Mouse (Mus musculus) spleen, postnatal 4 days (tissue): ENCODE measurements around the gene St3gal6.
A peak's percentile ranks its signal among the peaks of the same experiment; 100 is the strongest.

Source experiments
- DNase-seq, 2 experiments: peaks; one replicate each; pipeline ENCODE4 v3.0.0; 2022; ENCODE audit warnings: low spot score in 2 of 2

Gene St3gal6

DNA sequence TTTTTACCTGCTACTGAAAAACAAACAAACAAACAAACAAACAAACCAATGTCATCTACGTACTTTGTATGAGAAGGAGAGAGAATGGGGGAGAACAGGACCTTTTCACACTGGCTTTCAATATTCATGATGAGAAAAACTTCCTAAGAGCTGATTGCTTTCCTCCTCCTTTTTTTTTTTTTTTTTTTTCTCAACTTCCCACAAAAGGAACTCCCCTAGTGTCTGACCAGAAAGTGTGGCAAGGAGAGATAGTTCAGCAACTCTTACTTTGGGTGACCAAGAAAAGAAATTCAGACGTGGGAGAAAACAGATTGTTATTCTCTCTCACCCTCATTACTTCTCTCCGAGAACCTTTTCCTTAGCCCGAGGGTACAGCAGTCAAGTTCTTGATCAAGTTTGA, 2.9 kb downstream of the St3gal6 start:
- no peak for DNase-seq

DNA sequence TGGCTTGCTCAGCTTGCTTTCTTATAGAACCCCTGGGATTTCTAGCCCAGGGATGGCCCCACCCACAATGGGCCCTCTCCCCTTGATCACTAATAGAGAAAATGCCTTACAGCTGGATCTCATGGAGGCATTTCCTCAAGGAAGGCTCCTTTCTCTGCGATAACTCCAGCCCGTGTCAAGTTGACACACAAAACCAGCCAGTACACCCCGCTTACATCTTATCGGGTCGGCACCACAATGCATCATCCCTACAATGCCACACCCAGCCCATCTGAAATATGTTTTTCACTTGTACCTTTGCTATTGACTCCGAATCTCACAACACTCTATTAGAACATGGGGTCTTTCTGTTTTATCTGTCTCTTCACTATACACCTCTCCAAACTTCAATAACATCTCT, 3.6 kb downstream of the St3gal6 start:
- DNase-seq, result no peak

DNA sequence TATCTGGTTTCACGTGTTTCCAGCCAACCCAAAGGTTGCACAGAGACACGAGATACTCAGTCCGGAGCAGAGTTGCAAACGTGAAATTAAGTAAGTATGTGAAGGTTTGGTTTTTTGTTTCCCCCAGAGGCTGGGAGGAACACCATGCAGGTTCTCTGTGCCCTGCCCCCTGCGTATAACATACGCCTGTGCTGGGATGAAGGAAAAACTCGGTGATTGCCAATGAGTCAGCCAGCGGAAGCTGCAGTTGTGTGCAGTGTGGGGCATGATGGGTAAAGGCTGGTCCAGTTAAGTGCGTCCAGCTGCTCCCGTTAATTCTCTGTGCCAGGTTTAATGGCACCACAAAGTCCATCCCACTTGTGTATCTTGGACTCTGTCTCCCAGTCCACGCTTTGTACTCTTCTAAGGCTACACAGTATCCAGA, 4.4 kb downstream of the St3gal6 start:
- DNase-seq, result no peak

DNA sequence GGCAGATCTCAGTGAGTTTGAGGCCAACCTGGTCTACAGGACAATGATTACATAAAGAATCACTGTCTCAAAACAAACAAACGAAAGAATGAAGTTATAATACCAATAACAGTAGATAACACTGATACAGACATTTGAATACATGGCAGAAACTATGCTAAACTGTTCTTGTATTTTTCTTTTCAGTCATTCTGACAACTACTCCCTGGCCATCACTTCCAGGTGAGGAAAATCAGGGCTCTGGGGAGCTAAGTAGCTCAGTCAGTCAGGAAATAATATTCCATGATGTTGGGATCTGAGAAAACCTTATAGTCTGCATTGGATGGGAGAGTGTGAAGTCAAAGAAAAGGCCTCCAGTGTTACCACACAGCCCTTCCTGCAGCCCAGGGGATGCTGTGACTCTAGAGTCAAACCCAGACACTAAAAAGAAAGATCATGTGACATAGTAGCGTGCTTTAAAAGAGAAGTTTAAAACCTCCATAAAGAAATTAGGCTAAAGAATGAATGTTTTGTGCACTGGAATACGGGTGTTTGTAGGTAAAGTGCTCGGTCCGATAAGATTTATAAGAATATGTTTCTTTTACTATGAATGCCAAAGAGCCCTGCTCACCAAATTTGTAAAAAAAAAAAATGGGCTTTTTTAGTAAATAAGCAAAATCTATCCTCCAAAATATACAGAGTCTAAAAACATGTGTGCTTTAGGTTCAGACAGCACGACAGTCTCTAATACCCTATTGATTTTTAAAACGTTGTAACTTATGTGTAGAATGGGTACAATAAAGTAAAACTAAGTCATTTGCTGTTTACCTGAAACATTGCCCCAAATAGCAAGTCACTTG, 6.9 kb downstream of the St3gal6 start:
- DNase-seq, result no peak

DNA sequence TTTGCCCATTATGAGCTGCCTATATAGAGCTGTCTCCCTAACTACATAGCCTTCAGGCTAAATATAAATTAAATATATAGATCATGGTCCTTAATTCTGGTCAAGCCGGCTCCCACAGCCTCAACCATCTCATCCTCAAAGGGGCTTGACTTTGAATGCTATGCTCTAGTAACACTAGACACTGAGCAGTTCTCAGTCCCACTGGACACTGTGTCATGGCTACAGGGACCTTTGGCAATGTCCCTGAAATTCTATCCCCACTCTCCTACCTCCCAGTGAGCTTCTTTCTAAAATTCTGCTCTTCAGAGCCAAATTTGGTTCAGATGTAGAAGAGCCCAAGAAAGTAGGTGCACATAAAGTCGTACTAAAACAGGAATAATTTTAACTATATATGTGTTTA, 7.9 kb downstream of the St3gal6 start:
- DNase-seq, result no peak

DNA sequence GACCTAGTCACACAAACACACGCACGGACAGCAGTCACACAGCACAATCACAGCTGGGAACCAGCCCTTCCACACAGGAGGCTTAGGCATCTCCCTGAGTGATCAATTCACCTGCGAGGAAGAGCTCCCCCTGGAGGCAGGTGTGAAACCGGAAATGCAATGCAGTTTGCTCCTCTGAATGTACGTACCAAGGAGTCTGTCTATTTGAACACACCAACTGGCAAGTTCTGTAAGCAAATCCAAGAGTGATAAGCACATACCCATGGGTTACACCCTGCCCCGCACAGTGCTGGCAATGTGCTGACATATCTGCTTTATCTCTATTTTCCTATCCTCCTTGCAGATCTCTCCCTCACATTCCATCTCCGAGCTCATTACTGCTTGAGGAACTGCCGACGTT, 9.5 kb downstream of the St3gal6 start:
- DNase-seq, result peak; percentile 70 to 85

DNA sequence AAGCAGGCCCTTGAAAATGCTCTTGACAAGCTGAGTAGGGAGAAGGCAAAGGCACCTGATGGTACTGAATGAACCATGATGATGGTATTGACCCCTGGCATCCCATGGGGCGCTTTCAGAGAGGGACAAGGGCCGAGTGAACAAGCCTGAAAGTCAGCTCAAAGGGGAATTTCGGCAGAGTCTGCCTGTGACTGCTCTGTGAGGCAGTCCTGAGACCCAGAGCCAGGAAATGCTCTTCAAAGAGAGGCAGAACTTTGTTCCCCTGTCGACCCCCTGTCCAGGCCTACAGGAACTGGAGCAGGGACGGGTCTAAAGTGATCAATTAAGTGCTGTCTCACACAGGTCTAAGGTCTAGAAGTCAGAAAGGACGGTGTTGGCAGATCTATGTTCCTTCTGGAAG, 10.3 kb downstream of the St3gal6 start:
- DNase-seq, result no peak

DNA sequence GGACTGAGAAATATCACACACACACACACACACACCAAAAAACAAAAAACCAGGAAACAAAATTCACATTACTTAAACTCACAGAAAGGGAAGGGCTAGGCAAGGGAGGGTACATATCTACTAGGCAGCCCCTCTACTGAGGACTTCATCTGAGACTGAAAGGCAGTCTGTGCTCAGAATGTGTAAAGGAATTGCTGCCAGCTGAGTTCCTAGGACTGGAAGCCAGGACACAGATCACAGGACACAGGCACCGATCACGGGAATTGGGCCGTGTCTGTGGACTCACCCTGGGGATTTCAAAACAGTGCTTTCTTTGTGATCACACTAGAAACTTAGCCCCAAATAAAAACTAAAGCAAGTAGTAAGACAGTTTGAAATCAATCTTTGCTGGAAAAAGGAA, 11.2 kb downstream of the St3gal6 start:
- no peak for DNase-seq

DNA sequence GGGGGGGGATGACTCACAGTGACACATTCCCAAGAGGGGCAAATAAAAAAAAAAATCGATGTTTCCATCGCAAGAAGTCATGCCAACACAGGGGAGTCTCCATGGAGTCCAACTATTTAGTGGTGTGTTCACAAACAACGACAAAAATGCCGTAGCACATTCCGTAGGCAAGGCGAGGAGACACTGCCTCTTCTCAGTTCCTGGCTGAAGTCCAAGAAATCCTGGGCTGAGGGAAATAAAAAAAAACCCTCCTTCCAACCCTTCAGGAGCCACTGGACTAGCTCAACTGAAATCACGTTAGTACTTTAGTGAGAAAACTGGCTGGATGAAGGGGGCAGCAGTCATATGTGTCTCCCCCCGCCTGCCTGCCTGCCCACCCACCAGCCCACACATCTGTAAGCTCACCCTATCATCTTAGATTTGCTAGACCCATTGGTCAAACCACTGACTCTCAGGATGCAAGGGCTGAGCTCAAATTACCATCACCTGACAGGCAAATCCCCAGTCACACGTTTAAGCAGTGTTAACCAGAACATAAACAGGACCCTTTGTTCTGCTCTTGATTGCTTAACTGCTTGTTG, 11.8 kb downstream of the St3gal6 start:
- DNase-seq, result no peak

DNA sequence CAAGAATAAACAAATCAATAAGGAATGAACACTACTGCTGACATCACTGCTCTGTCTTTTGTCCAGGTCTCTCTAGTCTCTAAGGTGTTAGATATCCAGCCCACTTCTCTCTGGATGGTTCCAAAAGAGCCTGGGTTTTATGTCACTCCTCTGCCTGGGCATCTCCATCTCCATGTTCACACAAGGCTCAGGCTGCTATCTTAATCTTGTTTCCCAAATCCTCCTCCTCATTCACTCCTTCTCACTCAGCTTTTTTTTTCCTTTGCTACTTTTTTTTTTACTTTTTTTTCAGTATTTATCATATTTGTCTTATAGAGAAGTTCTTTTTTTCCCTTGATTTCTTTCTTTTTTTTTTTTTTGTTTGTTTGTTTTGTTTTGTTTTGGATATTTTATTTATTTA, 19.1 kb downstream of the St3gal6 start:
- no peak for DNase-seq

DNA sequence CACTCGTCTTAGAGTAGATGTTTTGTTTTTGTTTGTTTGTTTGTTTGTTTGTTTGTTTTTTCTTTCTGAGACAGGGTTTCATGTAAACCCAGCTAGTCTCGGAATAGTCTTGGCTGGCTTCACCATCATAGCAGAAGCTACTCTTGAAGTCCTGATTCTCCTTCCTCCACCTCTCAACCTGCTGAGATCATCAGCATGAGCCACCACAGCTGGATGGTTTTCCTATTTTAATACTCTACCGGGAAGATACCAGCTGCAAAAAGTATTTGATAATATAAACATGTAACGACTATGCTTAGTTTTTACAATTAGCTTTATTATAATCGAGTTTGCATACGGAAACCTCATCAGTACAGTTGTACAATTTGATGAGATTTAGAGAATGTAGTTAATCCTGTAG, 21.5 kb downstream of the St3gal6 start:
- no peak for DNase-seq

DNA sequence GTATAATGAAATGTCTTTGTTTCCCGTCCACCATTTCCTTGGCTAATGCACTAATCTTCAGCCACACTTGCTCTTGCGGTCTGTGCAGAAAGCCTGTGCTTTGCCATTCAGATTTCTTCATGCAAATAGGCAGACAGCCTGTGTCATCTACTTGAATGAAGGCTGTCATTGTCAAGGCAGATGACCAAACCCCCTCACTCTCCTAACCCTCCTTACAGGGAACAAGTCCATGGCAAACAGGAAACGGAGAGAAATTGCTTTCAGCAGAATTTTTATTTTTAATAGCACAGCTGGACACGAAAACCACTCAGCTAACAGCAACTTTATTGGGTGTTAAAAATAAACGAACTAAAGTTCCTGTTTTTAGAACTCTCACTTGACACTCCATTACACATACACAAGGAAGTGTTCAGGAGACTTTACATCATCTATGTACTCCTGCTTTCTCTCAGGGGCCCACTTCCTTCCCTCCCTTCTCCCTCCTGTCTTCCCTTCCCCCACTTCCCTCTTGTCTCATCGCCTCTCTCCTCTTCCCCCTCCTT, 22.2 kb downstream of the St3gal6 start:
- no peak for DNase-seq

DNA sequence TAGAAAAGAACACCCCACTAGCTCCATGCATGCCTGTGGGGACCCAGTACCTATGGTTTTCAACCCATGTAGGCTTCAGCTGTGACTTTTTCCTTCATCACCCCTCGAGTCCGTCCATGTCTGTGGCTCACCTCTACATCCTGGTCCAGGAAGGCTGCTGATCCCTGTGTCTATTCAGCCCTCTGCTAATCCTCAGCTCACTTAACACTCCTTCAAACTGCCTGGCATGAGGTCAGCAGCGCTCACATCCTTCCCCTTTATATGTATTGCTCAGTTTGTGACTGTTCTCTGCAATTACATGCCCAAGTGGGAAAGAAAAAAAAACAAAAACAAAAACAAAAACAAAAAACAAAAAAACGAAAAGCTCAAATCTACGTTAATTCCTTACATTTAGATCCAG, 24.4 kb downstream of the St3gal6 start:
- DNase-seq, result no peak

DNA sequence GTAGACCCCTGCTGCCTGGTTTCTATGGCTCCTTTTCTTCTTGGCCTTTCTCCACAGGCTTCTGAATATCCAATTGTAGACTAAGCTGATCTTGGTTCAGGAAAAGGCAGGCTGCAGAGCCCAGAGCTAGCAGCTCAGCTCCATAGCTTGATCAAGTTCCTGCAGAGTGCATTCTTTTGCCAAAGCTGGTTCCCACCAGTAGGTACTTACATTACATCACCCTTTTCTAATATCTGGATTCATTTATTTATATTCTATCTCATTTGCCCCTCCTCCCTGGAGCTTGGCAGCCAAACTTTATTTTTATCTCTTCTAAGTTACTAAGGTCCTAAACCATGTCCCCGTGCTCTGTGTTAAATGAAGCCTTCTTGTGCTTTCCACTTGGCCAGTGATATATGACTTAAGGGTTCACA, 24.9 kb downstream of the St3gal6 start:
- DNase-seq, result no peak

DNA sequence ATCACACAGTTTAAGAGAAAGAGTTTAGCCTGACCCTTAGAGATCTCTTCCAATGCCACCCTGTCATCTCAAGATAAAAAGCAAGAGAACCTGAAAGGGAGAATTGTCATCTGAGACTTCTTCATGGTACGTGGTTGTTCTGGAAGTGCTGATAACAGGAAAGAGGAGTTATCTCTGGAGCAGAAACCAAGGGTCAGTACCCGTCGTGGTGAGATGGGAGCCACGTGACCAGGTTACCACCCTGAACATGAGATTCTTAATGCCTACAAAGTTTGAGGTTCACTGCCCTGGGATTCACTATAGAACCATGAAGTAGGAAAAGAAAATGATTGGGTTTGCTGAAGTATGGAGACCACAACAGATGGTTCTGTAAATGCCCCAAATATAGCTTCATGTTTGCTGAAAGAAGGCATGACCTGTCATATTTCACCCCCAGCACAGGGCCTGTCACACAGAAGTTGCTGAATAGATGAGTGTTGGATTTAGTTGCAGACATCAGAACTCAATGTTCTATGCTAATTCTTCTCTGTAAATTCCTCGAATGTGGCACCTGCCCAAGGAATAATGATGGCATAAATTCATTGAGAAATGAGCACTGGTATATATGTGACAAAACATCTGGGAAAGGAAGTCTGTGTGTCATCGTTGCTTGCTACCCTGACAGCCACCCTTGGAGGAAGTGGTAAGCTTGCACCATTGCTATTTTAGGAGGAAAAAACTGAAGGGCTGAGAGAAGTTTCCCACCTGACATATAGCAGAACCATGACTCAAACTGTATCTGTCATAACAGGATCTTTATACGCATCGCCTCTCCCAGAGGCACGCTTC, 25.9 kb downstream of the St3gal6 start:
- DNase-seq, result peak in 1 of 2 experiments; percentile 68

DNA sequence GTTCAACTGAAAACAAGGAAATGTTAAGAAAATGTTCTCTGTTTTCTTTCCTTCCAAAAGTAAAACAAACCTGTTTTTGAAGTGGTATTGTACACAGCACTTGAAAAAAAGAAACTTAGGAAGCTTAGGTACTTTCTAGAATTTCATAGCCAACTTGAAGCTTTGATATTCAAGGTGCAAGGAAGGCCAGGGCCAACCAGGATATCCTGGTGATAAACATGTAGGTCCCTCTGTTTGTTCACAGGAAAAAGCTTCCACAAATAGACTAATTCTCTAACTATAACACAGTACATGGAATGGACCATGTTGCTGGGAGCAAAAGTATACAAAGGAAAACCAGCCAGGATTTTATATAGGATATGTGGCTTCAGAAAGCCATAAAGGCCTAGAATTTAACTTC, 27.3 kb downstream of the St3gal6 start:
- no peak for DNase-seq

DNA sequence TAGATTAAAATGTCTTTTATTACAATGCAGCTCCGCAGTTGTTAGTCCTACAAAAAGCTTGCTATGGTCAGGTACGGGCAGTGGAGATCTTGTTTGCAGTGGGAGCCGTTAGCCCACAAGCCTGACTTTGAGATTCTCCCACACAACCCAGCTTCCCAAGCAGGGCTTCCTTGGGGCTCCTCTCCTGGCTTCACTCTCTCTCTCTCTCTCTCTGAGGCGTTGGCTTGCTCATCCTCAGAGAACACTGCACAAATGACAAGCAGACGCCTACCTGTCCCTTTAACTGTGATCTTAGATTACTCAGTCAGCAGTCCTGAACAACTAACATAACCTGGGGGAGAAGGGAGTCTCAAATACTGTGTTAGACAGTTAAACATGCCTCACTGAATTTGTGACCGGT, 36.2 kb downstream of the St3gal6 start:
- DNase-seq, result no peak

DNA sequence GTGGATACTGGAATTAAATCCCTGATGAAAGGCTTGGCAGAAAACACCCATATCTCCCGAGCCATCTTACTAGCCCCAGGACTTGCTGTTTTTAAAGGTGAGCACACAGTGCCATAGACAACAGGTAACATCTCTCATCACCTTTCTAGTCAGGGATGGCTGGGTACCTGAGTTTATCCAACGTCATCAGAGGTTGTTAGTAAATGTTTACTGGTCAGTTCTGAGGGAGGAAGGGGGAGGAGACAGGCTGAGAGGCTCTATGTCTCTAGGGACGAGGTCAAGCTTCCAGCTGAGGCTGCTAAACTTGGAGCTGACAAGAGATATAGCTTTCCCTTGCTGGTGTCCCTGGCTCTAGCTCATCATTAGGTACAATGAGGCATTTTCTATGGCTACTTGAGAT, 41.7 kb downstream of the St3gal6 start:
- DNase-seq, result no peak

DNA sequence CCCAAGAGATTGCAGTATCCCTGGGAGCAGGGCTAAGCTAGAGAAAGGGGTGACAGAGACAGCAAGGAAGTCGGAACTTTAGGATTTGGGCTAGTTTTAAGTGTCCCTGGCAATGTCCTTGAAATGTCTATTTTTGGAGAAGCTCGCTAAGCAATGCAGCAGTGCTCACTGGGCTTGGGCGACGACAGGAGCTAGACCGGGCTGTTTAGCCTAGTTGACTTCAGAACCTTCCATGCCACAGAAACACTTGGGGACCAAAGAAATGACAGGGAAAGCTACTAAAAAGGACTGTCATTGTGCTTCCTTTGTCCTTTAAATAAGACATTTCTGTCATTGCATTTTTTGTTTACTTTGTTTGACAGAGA, 42.2 kb downstream of the St3gal6 start:
- no peak for DNase-seq

DNA sequence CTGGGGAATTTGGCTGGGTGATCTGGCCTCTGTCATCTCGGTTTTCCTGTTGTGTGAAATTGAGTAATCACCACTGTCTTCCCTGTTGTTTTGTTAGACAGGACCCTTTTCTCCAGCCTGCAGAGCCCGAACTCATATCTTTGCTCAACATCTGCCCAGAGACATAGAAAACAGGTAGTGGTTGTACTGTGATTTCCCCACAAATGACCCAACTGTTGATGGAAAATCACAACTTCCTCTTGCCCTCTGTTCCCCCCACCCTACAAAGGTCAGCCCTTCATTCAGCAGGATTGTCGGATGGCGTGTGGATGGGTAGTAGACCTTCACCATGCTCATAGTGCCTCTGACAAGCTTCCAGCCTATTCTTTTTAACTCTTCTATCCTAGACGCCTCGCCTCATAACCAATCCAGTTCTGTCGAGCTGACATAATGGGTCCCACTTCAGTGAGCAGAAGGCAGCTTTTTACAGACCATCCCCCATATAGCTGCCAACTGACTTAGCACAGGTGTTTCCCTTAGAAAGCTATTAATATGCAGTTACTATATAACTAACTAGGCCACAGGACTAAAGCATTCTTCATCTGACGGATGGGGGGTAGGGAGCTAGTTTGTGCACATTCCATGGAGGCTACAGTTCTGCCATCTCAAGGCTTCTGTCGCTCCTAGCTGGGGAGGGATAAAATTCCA, 42.7 kb downstream of the St3gal6 start:
- DNase-seq, result no peak

DNA sequence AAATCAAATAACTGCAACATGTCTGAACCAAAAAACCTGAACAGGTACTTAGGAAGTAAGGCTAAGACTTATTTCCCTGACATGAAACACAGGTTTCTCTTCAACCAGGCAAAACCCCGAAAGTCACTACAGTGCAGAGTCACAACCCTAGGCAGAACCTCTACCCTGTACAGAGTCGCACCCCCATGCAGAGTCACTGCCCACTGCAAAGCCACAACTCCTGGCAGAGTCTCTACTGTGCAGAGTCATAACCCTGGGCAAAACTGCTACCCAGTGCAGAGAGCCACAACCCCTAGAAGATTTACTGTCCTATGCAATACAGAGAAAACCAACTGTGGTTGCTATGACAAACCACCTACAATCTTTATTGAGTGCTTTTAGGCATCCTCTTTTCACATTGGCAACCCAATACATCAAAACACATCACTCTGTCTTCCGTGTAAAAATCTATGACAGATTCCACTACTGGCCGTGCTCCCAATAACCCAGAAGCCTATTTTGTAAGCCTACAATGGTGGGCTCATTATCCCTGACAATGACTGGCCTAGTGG, 44.1 kb downstream of the St3gal6 start:
- no peak for DNase-seq

DNA sequence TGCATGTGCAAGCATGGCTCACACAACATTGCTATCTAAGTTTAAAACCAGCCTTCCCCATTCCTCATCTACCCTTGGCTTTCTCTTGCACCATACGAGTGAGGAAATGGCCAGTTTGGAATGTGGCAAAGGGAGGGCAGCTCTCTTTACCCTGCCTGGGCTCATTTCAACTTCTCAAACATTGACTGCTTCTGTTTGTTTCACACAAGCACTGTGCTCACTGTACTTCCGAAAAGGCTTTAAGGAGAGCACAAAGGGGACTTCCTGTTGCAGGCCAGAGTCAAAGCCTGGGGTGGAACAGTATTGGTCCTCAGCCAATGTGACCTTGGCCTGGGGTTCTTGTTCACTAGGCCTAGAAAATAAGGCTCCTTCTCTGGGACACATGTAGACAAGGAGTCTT, 47.7 kb downstream of the St3gal6 start:
- no peak for DNase-seq
